Mouse (Mus musculus) limb, embryonic 14.5 days (tissue): ENCODE data around the gene Vasp. TPM values are rescaled to one million over a fixed set of nuclear protein-coding genes. Genes with fewer than 3 reads are reported as not detected.

Source experiments
- ATAC-seq: fragments of 200-750 bp; cut with Nextera tagmentation; 2 replicates; pipeline ENCODE4 v1.8.0; 2017; ENCODE audit warnings: low read depth, moderate number of reproducible peaks, moderate TSS enrichment; ENCODE audit not compliant: low FRiP score
- DNase-seq: peaks from one replicate; pipeline ENCODE4 v3.0.0-alpha.2; 2015; ENCODE audit warnings: low spot score
- H3K27ac ChIP-seq: fragments of 300-500 bp; sonication (generic); replicated peaks from 2 replicates; pipeline ENCODE4 v1.5.1; 2014; ENCODE audit warnings: low read depth, mild to moderate bottlenecking, low read length, moderate library complexity, mixed read lengths
- H3K27me3 ChIP-seq: fragments of 300-500 bp; sonication (generic); 2 replicates; pipeline ENCODE4 v1.6.1; 2014; ENCODE audit warnings: low read length, mixed read lengths; ENCODE audit not compliant: control insufficient read depth, insufficient read depth
- H3K36me3 ChIP-seq: fragments of 300-500 bp; sonication (generic); 2 replicates; pipeline ENCODE4 v1.6.1; 2014; ENCODE audit warnings: mild to moderate bottlenecking, low read length, moderate library complexity, mixed read lengths; ENCODE audit not compliant: control insufficient read depth, insufficient read depth
- H3K4me1 ChIP-seq: fragments of 300-500 bp; sonication (generic); 2 replicates; pipeline ENCODE4 v1.6.1; 2014; ENCODE audit warnings: antibody characterized with exemption, low read length, mixed read lengths; ENCODE audit not compliant: control insufficient read depth, insufficient read depth
- H3K4me2 ChIP-seq: fragments of 300-500 bp; sonication (generic); replicated peaks from 2 replicates; pipeline ENCODE4 v1.6.1; 2014; ENCODE audit warnings: low read depth, mild to moderate bottlenecking, low read length, moderate library complexity; ENCODE audit not compliant: severe bottlenecking
- H3K4me3 ChIP-seq: fragments of 300-500 bp; sonication (generic); replicated peaks from 2 replicates; pipeline ENCODE4 v1.5.1; 2014; ENCODE audit warnings: low read length
- H3K9ac ChIP-seq: fragments of 300-500 bp; sonication (generic); 2 replicates; pipeline ENCODE4 v1.6.1; 2014; ENCODE audit warnings: mild to moderate bottlenecking, low read depth, low read length, moderate library complexity; ENCODE audit not compliant: severe bottlenecking
- H3K9me3 ChIP-seq: fragments of 300-500 bp; sonication (generic); 2 replicates; pipeline ENCODE4 v1.6.1; 2016; ENCODE audit warnings: low read length; ENCODE audit not compliant: control insufficient read depth
- POLR2A ChIP-seq: fragments of 200-500 bp; IDR thresholded peaks from 2 replicates; pipeline ENCODE4 v1.8.0; 2012; ENCODE audit warnings: inconsistent platforms, mild to moderate bottlenecking, moderate library complexity, borderline replicate concordance; ENCODE audit not compliant: insufficient read depth, insufficient read length; ENCODE audit errors: extremely low read depth
- WGBS: fragments of 180-500 bp; shearing (Covaris S2); extraction: QIAGEN DNeasy Blood & Tissue Kit; methylation state at CpG from one replicate; pipeline ENCODE4 v1.1.7; 2014; 5-methylcytosine and 5-hydroxymethylcytosine counted together
- polyA plus RNA-seq, 2 experiments: library from polyadenylated mRNA; depleted of rRNA in 1 of 2; stranded (reverse) in 1 of 2; unstranded in 1 of 2; fragments of >200 nt; fragmentation: Nextera tagmentation in 1 of 2; extraction: Ambion mirVana in 1 of 2; gene quantifications; 2 replicates each; pipeline versions ENCODE4 v1.2.1 to v1.2.3; 2012 to 2014

Gene Vasp
- polyA plus RNA-seq, 2 experiments, result 66.7 to 126 TPM

GRCm38 (mm10) chr7:19309278-19309883, 37.8 kb upstream of the Vasp start:
- under 1% methylated on average over 48 of the region's 48 CpGs for WGBS

GRCm38 (mm10) chr7:19308454-19309277, 37.0 kb upstream of the Vasp start:
- H3K27me3 ChIP-seq, result peaks cover 38% of the 10 kb centered on the region
- H3K36me3 ChIP-seq, result no peaks in the 10 kb centered on the region
- H3K9me3 ChIP-seq, result no peaks in the 10 kb centered on the region
- WGBS, result under 1% methylated on average over 53 of the region's 58 CpGs
- H3K27ac ChIP-seq, result peak overlapping the region; percentile 71
- no peak for TF ChIP-seq POLR2A
- peak overlapping the region; percentile 64 for H3K9ac ChIP-seq
- peaks cover 20% of the 10 kb centered on the region for H3K4me1 ChIP-seq
- peak overlapping the region; percentile 57 for H3K4me3 ChIP-seq
- peak; percentile 96 for DNase-seq
- peak overlapping the region; percentile 92 for H3K4me2 ChIP-seq
- peak; percentile 91 for ATAC-seq

More at GRCm38 (mm10) chr7:19309278-19309883, 37.8 kb upstream of the Vasp start:
- H3K27ac ChIP-seq, result no peak overlapping the region
- no peak for ATAC-seq
- no peaks in the 10 kb centered on the region for H3K36me3 ChIP-seq
- no peak for DNase-seq
- TF ChIP-seq POLR2A, result no peak
- H3K9ac ChIP-seq, result peak overlapping the region; percentile 64
- peaks cover 20% of the 10 kb centered on the region for H3K4me1 ChIP-seq
- H3K27me3 ChIP-seq, result peaks cover 31% of the 10 kb centered on the region
- H3K9me3 ChIP-seq, result no peaks in the 10 kb centered on the region
- H3K4me2 ChIP-seq, result peak overlapping the region; percentile 92
- H3K4me3 ChIP-seq, result peak overlapping the region; percentile 57

- H3K27me3 ChIP-seq, result peaks cover 46% of the 10 kb centered on the region
- H3K9me3 ChIP-seq, result no peaks in the 10 kb centered on the region
- peak overlapping the region; percentile 71 for H3K27ac ChIP-seq
- no peak for TF ChIP-seq POLR2A
- DNase-seq (peak; percentile 81), ATAC-seq (peak; percentile 60)
- H3K9ac ChIP-seq, result peak overlapping the region; percentile 64; the same call in 1 of the 2 replicates
- H3K4me2 ChIP-seq, result peak overlapping the region; percentile 92
- H3K36me3 ChIP-seq, result no peaks in the 10 kb centered on the region
- peaks cover 20% of the 10 kb centered on the region for H3K4me1 ChIP-seq
- WGBS, result 2% methylated on average over 16 of the region's 18 CpGs
- H3K4me3 ChIP-seq, result peak overlapping the region; percentile 57
Observed at GRCm38 (mm10) chr7:19307739-19308453, 36.3 kb upstream of the Vasp start.

GRCm38 (mm10) chr7:19306819-19307738, 35.5 kb upstream of the Vasp start:
- Histone ChIP-seq H3K9me3 (no peaks in the 10 kb centered on the region), H3K27ac (no peak overlapping the region), H3K27me3 (peaks cover 54% of the 10 kb centered on the region), H3K4me2 (0 out of 2 replicates have a peak overlapping the region, but pooled peaks have one; percentile 92), H3K4me1 (peaks cover 20% of the 10 kb centered on the region), H3K9ac (no peak overlapping the region), H3K4me3 (peak overlapping the region; percentile 57; the same call in 1 of the 2 replicates), H3K36me3 (no peaks in the 10 kb centered on the region)
- 69% methylated on average over 25 of the region's 25 CpGs for WGBS
- DNase-seq, result no peak
- ATAC-seq, result no peak
- TF ChIP-seq POLR2A, result no peak
